Mouse (Mus musculus): ENCODE results near the gene 1700001L19Rik. TPM values are rescaled to one million over a fixed set of nuclear protein-coding genes. Genes with fewer than 3 reads are reported as not detected.
"Not testable (repeated sequence)": the region's sequence is repeated elsewhere in the genome, so short reads cannot be mapped to it uniquely, and the experiment has no call there.

The 1700001L19Rik gene
- not detected in 3 replicates for total RNA-seq (2017)

DNA sequence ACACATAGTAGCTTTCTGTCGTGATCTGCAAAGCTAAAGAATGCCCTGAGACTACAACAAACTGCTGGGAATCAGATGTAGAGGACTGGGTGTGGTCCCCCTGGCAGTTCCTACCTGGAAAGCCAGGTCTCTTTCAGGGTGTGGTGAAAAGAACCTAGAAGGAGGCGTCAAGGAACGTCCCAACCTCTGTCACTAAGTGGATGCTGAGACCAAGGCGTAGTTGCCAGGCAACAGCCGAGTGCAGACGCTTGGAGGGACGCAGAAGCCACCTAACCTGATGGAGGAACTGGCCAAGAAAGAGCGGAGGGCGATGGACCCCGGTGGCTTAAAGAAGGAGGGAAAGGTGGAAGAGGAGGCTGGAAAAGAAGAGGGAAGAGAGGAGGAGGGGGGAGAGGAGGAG is at the start of gene 1700001L19Rik:
Gene 1700001L19Rik (plus strand): TSS at position 223 of the 400 bp plus-strand sequence.
- no peak for ATAC-seq (replicated peaks; ENCODE audit: insufficient number of reproducible peaks, low FRiP score, low TSS enrichment, poor library complexity, severe bottlenecking)

DNA sequence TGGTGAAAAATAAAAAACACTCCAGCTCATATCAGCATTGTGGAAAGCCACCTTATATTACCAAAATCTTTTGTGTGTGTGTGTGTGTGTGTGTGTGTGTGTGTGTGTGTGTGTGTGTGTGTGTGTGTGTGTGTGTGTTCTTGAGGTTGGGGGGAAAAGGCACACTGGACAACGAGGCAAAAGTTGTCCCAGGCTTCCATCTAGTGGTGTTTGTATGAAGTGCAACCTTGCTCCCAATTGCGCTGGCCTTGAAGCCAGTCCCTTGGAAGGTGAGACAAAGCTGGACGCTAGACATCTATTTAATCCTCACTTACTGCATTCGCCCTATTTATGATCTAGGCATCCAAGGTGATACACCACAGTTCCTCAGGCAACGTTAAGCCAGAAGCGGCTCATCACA is 43.8 kb upstream of the 1700001L19Rik start:
- ATAC-seq (replicated peaks; ENCODE audit: insufficient number of reproducible peaks, low FRiP score, low TSS enrichment, poor library complexity, severe bottlenecking) = not testable (repeated sequence)

DNA sequence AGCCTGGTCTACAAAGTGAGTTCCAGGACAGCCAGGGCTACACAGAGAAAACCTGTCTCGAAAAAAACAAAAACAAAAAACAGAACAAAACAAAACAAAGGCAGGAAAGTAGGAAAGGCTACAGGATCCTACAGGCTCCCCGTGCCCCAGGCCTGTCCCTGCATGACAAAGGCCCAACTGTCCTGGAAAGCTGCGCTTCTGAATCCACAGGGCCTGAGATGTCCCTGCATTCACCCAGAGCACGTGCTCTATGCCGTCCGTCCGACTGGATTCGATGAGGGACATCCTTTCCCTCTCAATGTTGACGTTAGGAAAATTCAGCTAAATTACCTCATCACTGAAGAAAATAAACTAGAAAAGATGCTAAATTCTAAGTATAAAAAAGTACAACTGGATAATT is 29.1 kb upstream of the 1700001L19Rik start:
- ATAC-seq (replicated peaks; ENCODE audit: insufficient number of reproducible peaks, low FRiP score, low TSS enrichment, poor library complexity, severe bottlenecking) = no peak

DNA sequence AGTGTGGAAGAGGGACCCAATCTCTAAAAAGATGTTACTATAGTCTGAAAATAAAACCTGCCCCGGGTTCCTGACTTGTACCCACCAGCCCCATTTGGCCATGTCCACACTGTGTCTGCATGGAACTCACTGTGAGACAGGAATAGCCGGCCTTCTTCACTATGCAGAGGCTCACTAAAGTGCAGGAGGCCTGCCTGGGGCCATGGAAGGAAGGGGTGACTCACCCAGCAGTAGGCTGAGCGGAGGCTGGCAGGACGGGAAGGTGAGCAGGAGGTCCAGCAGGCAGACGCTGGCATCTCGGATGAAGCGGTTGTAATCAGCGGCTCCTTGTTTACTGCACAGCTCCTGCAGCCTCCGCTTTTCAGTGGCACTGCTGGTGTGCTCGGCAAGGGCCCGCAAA is 28.7 kb upstream of the 1700001L19Rik start:
- no peak for ATAC-seq (replicated peaks; ENCODE audit: insufficient number of reproducible peaks, low FRiP score, low TSS enrichment, poor library complexity, severe bottlenecking)

DNA sequence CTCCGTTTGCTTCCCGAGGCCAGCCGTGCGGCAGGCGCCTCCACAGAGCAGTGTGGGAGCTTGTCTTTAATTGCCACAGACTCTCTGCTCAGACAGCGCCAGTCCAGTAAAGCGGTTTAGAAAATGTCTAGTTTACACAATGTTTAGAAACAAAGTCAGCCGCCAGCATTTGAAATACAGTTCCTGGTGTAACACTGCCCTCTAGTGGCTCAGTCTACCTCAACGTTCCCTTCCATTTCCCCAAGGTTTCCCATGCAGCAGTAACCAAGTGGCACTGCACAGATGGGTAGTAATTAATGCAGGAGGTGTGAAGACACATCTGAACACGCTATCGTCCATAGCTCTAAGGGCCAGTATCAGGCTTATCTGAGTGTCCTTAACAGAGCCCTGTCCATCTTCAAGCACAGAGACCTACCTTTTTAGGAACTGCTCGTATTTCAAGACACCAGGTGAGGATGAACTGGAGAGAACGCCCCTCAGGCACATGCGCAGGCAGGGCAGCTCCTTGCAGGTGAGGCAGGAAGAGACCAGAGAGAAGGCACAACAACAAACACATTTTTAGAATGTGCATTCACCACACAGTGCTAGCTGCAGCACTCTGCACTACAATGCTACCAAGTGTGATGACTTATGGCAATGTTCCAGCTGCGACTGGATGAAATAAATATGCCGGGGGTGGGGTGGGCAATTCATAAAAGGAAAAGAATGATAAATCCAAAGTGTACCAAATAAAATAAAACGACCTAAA is 27.5 kb upstream of the 1700001L19Rik start:
- ATAC-seq (replicated peaks; ENCODE audit: insufficient number of reproducible peaks, low FRiP score, low TSS enrichment, poor library complexity, severe bottlenecking) = no peak

DNA sequence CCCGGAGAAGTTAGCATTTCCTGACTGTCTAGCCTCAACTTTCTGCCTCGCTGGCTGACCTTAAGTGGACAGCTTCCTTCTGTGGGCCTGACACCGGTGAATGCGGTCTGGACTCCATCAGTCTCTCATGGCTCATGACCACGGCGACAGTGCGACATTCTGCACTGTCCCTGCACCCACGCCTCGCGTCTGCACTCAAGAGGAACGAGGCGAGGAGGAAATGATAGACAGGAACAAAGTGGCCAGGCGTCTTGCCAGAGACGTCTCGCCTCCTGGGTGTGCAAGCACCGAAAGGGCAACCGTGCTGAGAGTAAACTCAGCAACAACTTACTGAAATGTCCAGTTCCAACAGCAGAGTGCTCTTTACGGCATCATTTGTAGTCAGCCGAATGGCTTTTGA is 25.0 kb upstream of the 1700001L19Rik start:
- no peak for ATAC-seq (replicated peaks; ENCODE audit: insufficient number of reproducible peaks, low FRiP score, low TSS enrichment, poor library complexity, severe bottlenecking)

DNA sequence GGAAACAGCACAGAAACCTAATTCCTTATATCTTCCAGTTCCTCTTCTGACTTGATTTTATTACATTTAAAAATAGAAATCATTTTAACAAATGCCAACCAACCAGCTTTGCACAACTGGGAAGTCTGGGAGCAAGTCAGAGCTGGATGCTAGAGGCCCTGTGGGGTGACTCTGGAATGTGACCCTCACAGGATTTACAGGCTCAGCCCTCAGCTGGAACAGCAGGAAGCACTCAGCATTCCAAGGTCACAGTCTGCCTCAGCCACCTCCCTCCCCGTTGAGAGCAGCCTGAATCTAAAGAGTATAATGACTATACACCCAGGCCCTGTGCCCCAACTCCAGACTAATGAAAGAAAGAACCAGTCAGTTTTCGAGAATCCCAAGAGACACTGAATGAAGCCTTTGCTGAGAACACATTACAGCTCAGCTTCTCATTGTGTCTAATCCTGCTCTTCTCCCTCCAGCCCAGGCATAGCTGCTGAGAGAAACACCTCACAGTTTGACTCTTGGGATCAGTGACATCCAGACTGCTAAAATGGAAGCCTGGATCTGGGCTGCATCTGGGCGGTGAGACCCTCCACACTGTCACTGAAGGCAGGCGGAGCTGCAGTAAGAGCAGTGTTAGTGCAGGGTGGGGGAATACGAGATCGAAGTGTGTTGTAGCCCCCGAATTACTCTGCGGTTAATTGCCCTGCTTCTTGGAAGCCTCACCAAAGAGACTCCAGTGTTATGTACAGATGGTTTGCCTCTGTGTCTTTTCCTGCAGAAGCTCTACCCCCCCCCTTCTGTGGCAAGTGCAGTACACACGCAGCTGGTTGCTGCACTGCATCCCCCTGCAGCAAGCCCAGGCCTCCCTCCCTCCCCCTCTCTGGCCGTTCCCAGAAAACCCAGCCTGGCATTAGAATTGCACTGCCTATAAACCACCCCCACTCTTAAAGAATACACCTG is 24.0 kb upstream of the 1700001L19Rik start:
- ATAC-seq (replicated peaks; ENCODE audit: insufficient number of reproducible peaks, low FRiP score, low TSS enrichment, poor library complexity, severe bottlenecking) = no peak

DNA sequence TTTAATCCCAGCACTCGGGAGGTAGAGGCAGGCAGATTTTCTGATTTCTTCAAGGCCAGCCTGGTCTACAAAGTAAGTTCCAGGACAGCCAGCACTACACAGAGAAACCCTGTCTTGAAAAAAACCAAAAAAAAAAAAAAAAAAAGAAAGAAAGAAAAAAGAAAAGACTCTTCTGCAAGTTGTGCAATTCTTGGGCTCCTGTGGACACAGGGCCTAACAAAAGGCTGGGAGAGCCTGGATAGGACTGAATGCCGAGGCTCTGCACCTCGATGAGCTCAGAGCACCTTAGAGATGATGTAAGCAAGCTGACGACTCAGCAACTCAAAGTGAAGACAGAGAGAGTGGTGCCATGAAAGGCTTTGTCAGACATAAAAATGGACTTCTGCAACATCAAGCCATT is 22.8 kb upstream of the 1700001L19Rik start:
- no peak for ATAC-seq (replicated peaks; ENCODE audit: insufficient number of reproducible peaks, low FRiP score, low TSS enrichment, poor library complexity, severe bottlenecking)

DNA sequence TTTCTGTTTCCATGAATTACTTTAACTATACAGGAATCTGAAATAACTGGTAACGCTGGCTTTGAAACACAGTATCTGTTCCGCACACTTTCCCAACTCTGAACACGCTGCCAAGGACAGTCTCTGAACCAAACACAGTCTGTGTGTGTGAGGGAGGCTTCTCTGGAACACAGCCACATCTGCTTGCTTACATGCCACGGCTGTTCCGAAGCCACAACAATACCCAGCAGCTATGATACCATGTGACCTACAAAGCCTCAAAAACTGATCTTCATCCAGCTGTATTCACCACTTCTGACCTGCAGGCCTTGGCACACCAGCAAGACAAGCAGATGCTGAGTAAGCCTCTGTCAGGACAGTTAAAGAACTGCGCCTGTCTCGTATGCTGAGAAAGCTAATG is 19.3 kb upstream of the 1700001L19Rik start:
- ATAC-seq (replicated peaks; ENCODE audit: insufficient number of reproducible peaks, low FRiP score, low TSS enrichment, poor library complexity, severe bottlenecking) = no peak

DNA sequence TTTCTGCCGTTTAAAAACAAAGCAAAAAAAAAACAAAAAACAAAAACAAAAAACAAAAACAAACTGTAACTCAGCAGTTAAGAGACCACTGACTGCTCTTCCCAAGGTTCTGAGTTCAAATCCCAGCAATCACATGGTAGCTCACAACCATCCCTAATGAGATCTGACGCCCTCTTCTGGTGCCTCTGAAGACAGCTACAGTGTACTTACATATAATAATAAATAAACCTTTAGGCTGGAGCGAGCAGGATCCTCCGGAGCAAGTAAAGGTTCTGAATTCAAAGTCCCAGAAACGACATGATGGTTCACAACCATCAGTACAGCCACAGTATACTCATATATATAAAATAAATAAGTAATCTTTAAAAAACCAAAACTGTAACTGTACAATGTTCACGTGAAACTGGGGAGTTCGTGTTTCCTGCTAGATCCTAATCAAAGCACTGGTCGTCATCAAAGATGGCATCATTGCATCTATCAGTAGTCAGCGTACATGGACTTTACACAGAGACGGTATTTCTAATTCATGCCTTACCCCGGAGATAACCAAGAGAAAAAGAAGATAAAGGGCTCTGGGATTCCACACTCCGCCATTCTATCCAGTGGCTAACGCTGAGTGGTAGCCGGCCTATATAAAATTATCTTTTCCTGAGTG is 16.0 kb upstream of the 1700001L19Rik start:
- ATAC-seq (replicated peaks; ENCODE audit: insufficient number of reproducible peaks, low FRiP score, low TSS enrichment, poor library complexity, severe bottlenecking) = no peak

DNA sequence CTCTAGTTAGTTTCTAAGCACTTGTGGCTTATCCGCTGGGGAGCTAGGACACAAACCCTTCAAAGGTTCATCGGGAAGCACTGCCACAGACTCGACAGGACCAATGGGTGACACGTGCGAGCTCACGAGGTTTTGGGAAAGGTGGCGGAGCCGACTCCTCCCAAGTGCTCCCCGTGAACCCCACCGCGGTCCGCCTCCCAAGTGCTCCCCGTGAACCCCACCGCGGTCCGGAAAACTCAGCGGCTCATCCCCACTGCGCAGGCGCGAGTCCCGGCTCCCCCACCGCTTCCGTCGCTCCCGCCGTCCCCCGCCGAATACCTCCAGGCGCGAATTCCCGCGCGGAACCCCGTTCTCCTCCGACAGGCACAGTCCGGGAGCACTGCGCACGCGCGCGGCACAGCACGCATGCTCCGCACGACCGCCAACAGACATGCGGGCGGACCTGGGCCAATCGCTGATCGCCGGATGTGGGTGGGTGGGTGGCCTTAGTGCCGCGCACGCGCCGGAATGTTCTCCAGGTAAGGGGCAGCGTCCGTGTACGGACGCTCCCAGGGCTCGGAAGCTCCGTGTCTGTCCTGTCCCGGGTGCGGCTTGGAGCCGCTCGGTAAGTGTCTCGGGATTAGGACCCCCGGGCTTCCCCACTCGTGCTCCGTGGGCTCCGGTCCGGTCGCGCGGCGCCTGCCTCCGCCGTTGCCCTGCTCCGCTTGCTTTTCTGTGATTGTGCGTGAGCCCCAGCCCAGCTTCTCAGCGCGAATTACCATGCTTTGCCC is 15.3 kb upstream of the 1700001L19Rik start, which contains the start of the genes Mtrr and Fastkd3:
Gene Mtrr (minus strand): TSS at position 403 of the 770 bp plus-strand sequence.
Gene Fastkd3 (plus strand): TSS at position 488 of the 770 bp plus-strand sequence.
- ATAC-seq (replicated peaks; ENCODE audit: insufficient number of reproducible peaks, low FRiP score, low TSS enrichment, poor library complexity, severe bottlenecking) = peak; percentile 81

DNA sequence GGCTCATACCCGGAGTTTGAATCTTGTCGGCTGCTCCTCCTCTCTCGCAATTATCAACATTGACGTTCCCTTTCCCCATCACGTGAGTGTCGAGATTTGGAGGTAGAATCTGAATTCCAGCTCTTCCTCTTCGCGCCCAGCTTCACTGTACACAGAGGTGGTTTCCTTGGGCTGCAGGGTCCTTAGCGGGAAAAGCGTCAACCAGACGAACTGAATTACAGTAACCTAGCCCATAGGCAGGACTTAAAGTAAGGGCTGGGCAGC is 14.8 kb upstream of the 1700001L19Rik start:
- no peak for ATAC-seq (replicated peaks; ENCODE audit: insufficient number of reproducible peaks, low FRiP score, low TSS enrichment, poor library complexity, severe bottlenecking)

DNA sequence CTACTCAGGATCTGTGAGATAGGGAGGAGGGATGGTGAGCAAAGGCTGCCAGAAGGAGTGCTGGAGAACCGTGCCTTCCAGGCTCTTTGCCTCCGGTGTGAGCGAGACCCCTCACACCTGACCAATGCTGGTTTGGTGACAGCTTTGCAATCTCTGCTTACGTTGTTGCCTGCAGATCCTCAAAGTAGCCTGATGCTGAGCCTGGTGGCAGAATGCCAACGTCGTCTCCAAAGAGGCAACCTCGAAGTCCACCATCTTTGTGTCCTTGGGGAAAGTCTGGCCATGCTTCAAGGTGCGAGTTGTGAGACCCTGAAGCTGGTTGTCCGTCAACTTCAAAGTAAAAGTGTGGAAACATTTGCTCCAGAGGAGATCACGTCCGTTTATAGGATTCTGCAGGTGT is 13.3 kb upstream of the 1700001L19Rik start:
- no peak for ATAC-seq (replicated peaks; ENCODE audit: insufficient number of reproducible peaks, low FRiP score, low TSS enrichment, poor library complexity, severe bottlenecking)

DNA sequence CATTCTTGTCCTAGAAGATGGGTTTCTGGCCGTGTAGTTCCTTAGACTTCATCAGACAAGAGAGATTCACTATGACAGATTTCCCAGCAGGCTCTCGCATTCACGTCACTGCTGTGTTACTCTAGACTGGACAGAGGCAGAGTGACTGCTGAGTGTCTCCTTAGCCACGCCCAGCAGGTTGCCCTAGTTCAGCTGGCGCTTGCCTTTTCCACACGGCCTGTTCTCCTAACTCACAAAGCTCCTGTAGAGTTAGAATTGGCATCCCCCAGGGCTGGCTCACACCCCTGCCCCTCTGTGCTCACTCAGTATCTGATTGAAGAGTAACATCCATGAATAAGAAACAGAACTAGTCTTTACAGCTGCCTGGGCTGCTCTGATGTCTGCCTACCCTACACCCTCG is 11.8 kb upstream of the 1700001L19Rik start:
- ATAC-seq (replicated peaks; ENCODE audit: insufficient number of reproducible peaks, low FRiP score, low TSS enrichment, poor library complexity, severe bottlenecking) = no peak

DNA sequence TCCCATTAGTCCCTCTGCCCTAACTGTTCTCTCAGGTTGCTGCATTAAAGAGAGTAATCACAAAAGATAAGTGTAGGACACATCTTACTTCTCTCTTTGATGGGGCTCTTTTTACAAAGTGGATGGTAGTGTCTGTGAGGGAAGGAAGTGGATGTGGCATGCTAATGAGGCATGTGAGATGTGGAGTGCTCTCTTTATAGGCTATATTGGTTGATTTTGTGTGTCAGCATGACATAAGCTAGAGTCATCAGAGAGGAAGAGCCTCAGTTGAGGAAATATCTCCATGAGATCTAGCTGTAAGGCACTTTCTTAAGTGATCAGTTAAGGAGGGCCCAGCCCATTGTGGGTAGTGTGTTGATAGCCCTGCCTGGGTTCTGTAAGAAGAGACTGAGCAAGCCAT is 8.9 kb upstream of the 1700001L19Rik start:
- no peak for ATAC-seq (replicated peaks; ENCODE audit: insufficient number of reproducible peaks, low FRiP score, low TSS enrichment, poor library complexity, severe bottlenecking)

DNA sequence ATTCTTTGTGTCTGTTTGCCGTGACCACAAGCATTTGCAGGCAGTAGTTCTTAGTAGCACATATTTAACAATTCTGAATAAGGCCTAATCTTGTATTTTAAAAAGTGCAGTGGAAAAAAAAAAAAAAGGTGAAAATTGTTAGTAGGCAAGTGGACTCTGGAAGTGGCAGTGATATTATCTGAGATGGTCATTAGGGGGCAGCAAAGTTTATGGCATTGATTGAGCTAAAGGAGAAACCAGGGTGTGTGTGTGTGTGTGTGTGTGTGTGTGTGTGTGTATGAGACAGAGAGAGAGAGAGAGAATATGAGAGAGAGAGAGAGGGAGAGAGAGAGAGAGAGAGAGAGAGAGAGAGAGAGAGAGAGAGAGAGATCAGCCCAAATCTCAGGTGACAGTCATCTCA is 3.4 kb upstream of the 1700001L19Rik start:
- no peak for ATAC-seq (replicated peaks; ENCODE audit: insufficient number of reproducible peaks, low FRiP score, low TSS enrichment, poor library complexity, severe bottlenecking)

DNA sequence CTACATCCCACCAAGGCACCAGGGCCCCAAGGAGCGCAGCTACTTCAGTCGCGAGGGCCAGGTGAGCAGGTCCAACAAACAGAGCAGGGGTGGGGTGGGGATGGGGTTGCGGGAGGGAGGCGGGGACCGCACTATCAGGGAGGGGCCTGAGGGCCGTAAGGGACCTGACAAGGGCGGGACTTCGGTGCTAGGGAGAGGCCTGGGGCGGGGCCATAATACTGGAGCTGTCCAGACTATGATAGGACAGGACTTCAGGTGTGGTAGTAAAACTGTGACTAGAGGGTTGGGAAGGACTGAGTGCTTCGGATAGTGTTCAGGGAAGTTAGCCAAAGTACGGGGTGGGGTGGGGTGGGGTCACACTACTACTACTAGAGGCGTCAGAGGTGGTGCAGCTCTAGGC is 446 bp downstream of the 1700001L19Rik start:
- no peak for ATAC-seq (replicated peaks; ENCODE audit: insufficient number of reproducible peaks, low FRiP score, low TSS enrichment, poor library complexity, severe bottlenecking)

DNA sequence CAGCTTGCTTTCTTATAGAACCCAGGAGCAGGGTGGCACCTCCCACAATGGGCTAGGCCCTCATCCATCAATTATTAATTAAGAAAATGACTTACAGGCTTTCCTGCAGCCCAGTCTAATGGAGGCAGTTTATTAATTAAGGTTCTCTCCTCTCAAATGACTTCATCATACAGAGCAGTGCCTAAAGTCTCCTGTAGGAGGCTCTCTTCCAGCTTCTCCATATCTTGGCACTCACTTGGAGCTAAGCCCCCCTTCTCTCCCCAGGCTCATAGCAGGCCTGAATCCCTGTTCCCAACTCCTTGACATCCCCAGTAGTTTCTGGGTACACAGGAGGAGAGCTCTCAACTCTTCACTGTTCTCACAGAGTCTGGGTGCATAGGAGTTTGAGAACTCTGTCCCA is 1.7 kb downstream of the 1700001L19Rik start:
- no peak for ATAC-seq (replicated peaks; ENCODE audit: insufficient number of reproducible peaks, low FRiP score, low TSS enrichment, poor library complexity, severe bottlenecking)

DNA sequence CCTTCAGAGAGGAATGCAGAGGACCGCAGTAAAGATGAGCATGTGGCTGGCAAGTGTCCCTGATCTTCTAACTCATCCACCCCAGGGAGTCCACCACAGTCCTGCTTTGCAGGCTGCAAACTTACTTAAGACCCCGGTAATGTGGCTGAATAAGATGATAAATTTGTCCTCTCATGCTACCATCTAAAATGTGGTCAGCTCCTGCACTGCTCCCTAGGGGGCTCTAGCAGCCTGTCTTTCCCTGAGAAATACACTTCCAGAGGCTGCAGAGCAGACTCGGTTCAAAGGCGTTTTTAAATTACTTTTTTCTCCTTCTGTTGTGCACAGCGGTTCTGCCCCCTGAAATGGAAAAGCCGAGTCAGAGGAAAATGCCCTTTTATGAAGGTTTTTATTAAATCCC is 4.0 kb downstream of the 1700001L19Rik start:
- ATAC-seq (replicated peaks; ENCODE audit: insufficient number of reproducible peaks, low FRiP score, low TSS enrichment, poor library complexity, severe bottlenecking) = no peak

Measured in monocyte, adult 5-6 weeks (primary cell).